Mouse (Mus musculus) small intestine, adult 2 months (tissue): ENCODE measurements at regions not wholly inside any gene's neighbourhood (a gene's known extent, or its start where the extent isn't known, plus 50 kb on each side); places are given as distances from the start of the nearest gene placed in this dataset.

Source experiments
- CTCF ChIP-seq: fragments of 200-500 bp; IDR thresholded peaks from 2 replicates; pipeline ENCODE4 v1.5.1; 2012; ENCODE audit warnings: low read depth, mild to moderate bottlenecking, control low read depth, inconsistent platforms, low read length, moderate library complexity, mixed read lengths; ENCODE audit not compliant: insufficient replicate concordance, insufficient read length; ENCODE audit errors: extremely low read depth
- POLR2A ChIP-seq: fragments of 200-500 bp; IDR thresholded peaks from 2 replicates; pipeline ENCODE4 v1.6.1; 2012; ENCODE audit warnings: low read depth, mild to moderate bottlenecking, control low read depth, inconsistent platforms, low read length, moderate library complexity

- TF ChIP-seq CTCF: no peak
- TF ChIP-seq POLR2A: no peak
Measured at GRCm38 (mm10) chr10:14276631-14277030, 268.8 kb downstream of the Adgrg6 start.
